Mouse (Mus musculus): ENCODE results near the gene Kank4.

DNA sequence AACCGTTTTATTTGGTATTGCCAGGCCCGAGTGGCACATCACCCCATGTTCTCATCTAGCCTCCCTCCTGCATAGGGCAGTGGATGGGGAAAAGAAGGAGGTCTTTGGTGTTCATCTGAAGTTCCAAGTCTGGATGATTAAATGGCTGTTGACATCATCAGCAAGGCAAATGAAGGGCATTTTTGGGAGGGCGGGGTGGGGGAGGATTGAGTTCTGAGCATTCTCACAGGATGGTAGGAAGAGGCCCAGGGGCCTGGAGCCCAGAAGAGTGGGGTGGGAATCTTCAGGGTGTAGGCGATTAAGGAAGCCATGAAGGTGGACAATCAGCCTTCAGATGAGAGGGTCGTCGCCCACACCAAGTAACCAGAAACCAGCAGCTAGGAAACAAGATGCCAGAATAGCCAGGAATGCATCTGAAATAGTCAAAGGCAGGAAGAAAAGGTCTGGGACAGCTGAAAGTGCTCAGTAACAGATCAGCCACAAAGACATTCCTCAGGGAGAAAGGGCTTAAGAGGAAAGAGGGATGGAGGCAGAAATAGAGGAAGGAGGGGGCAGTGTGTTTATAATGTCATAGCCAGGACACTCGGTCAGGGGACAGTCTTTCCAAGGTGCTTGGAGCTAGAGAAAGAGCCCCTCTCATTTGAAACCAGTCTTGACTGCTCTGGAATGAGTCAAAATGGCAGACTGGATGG lies 26.7 kb upstream of the Kank4 start:
- no peak for TF ChIP-seq POLR2A (IDR thresholded peaks at IDR 0.05; ENCODE audit: borderline replicate concordance, control insufficient read depth, low read depth, low read length)
- TF ChIP-seq CTCF (IDR thresholded peaks at IDR 0.05; ENCODE audit: control insufficient read depth, insufficient read depth, low read length): no peak
